Mouse (Mus musculus): ENCODE data around the gene Klhdc4.

Klhdc4 gene

GRCm38 (mm10) chr8:121829048-121829776 is at the start of gene Klhdc4:
Klhdc4 (minus strand) TSS chr8:121829569.
- DNase-seq (ENCODE audit: low read depth, low spot score): peak; percentile 81

- DNase-seq (ENCODE audit: low read depth, low spot score): no peak
These were observed 48.6 kb upstream of the Klhdc4 start for GRCm38 (mm10) chr8:121877828-121878480.

- DNase-seq (ENCODE audit: low read depth, low spot score): no peak
These were observed 47.8 kb upstream of the Klhdc4 start for GRCm38 (mm10) chr8:121877212-121877611.

GRCm38 (mm10) chr8:121875517-121875916 is 46.1 kb upstream of the Klhdc4 start:
- no peak for DNase-seq (ENCODE audit: low read depth, low spot score)

GRCm38 (mm10) chr8:121875045-121875444 is 45.7 kb upstream of the Klhdc4 start:
- no peak for DNase-seq (ENCODE audit: low read depth, low spot score)

GRCm38 (mm10) chr8:121874031-121874430 is 44.7 kb upstream of the Klhdc4 start:
- DNase-seq (ENCODE audit: low read depth, low spot score): no peak

GRCm38 (mm10) chr8:121871833-121872440 is 42.6 kb upstream of the Klhdc4 start:
- DNase-seq (ENCODE audit: low read depth, low spot score): no peak

GRCm38 (mm10) chr8:121870190-121870589 is 40.8 kb upstream of the Klhdc4 start:
- no peak for DNase-seq (ENCODE audit: low read depth, low spot score)

GRCm38 (mm10) chr8:121868896-121869295 is 39.5 kb upstream of the Klhdc4 start:
- no peak for DNase-seq (ENCODE audit: low read depth, low spot score)

GRCm38 (mm10) chr8:121868196-121868595 is 38.8 kb upstream of the Klhdc4 start:
- DNase-seq (ENCODE audit: low read depth, low spot score): no peak

- no peak for DNase-seq (ENCODE audit: low read depth, low spot score)
These were observed 36.0 kb upstream of the Klhdc4 start for GRCm38 (mm10) chr8:121865356-121865755.

- DNase-seq (ENCODE audit: low read depth, low spot score): no peak
These were observed 32.6 kb upstream of the Klhdc4 start for GRCm38 (mm10) chr8:121861806-121862548.

- DNase-seq (ENCODE audit: low read depth, low spot score): no peak
These were observed 31.9 kb upstream of the Klhdc4 start for GRCm38 (mm10) chr8:121861276-121861675.

GRCm38 (mm10) chr8:121857747-121858146 is 28.4 kb upstream of the Klhdc4 start:
- no peak for DNase-seq (ENCODE audit: low read depth, low spot score)

- DNase-seq (ENCODE audit: low read depth, low spot score): no peak
These were observed 28.0 kb upstream of the Klhdc4 start for GRCm38 (mm10) chr8:121857331-121857730.

GRCm38 (mm10) chr8:121856071-121856746 is 26.8 kb upstream of the Klhdc4 start:
- DNase-seq (ENCODE audit: low read depth, low spot score): no peak

GRCm38 (mm10) chr8:121853586-121853985 is 24.2 kb upstream of the Klhdc4 start:
- no peak for DNase-seq (ENCODE audit: low read depth, low spot score)

- no peak for DNase-seq (ENCODE audit: low read depth, low spot score)
These were observed 23.1 kb upstream of the Klhdc4 start for GRCm38 (mm10) chr8:121852464-121852863.

GRCm38 (mm10) chr8:121851716-121852115 is 22.3 kb upstream of the Klhdc4 start:
- DNase-seq (ENCODE audit: low read depth, low spot score): no peak

GRCm38 (mm10) chr8:121850821-121851470 is 21.6 kb upstream of the Klhdc4 start:
- DNase-seq (ENCODE audit: low read depth, low spot score): peak; percentile 85

- DNase-seq (ENCODE audit: low read depth, low spot score): no peak
These were observed 21.1 kb upstream of the Klhdc4 start for GRCm38 (mm10) chr8:121850436-121850820.
